Mouse (Mus musculus): ENCODE results near the gene Tamm41. TPM values are rescaled to one million over a fixed set of nuclear protein-coding genes. Genes with fewer than 3 reads are reported as not detected.

The Tamm41 gene
- polyA plus RNA-seq, 1 experiment from 2014 or later: 47.6 TPM

DNA sequence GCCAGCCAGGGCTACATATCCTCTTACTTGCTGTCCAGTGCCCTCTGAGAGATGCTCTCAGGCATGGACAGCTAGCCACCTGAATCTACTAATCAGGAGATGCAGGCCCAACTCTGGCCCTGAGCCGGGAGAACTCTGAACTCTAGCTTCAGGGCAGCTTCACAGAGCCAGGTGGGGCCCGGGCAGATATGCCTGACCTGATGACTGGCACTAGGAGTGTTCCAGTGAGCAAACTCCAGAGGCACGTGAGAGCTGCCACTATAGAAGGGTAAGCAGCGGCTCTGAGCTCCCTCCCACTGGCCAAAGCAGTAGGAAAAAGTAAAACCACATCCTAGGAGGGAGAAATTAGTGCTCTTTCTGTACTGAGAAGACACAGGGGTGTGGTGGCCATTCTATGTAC lies 24.1 kb downstream of the Tamm41 start:
- no peak for ATAC-seq
- Histone ChIP-seq H3K27me3 (replicated peaks) (no peaks in the 10 kb centered on the region), H3K36me3 (peaks cover 94% of the 10 kb centered on the region), H3K4me1 (no peaks in the 10 kb centered on the region), H3K9ac (no peak overlapping the region), H3K27ac (no peak overlapping the region), H3K4me2 (no peak overlapping the region), H3K9me3 (replicated peaks) (no peaks in the 10 kb centered on the region), H3K4me3 (no peak overlapping the region)
- WGBS (ENCODE audit: insufficient replicate concordance): 76% methylated on average over 4 of the region's 4 CpGs

DNA sequence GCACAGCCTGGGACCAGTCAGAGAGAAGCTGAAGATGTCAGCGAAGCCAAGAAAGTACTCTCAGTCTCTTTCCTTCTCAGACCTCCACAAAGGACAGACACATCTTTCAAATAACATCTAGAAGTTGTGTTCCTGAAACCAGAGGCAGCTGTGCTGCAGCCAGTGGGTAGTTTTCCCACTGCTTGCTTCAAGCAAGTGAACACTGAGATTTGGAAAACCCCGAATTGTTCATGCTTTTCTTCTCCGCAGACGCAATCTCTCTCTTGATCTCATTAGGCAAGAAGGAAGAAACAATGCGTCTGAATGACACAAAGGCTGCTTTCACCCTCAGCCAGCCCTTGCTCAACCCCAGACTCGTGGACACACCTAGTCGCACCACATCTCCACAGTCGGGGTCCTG lies 25.9 kb downstream of the Tamm41 start:
- ATAC-seq: no peak
- Histone ChIP-seq H3K9ac (no peak overlapping the region), H3K27me3 (replicated peaks) (no peaks in the 10 kb centered on the region), H3K4me1 (peaks cover 9% of the 10 kb centered on the region), H3K4me2 (no peak overlapping the region), H3K4me3 (no peak overlapping the region), H3K36me3 (peaks cover 79% of the 10 kb centered on the region), H3K9me3 (replicated peaks) (no peaks in the 10 kb centered on the region), H3K27ac (no peak overlapping the region)
- WGBS (ENCODE audit: insufficient replicate concordance): 78% methylated on average over 8 of the region's 8 CpGs

DNA sequence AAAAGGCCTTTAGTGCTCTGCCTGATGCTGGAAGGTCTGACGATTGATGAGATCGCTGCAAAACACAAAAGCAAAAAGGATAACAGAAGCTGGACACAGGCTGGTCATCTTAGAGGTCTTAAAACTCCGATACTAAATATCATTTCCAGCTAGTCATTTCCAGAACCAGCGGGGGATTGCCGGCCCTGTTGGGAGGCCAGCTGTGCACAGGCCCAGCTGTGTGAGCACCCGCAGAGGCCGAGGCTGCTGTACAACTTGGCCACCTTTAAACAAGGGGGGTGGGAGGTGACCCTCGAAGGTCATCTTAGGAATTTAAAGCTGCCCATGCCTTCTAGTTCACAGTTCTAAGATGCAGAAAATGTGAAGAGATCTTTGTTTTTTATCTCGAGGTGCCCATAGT lies 26.9 kb downstream of the Tamm41 start:
- Histone ChIP-seq H3K9me3 (replicated peaks) (no peaks in the 10 kb centered on the region), H3K9ac (no peak overlapping the region), H3K27ac (no peak overlapping the region), H3K36me3 (peaks cover 69% of the 10 kb centered on the region), H3K27me3 (replicated peaks) (no peaks in the 10 kb centered on the region), H3K4me2 (no peak overlapping the region), H3K4me1 (peaks cover 10% of the 10 kb centered on the region), H3K4me3 (no peak overlapping the region)
- ATAC-seq: no peak
- WGBS (ENCODE audit: insufficient replicate concordance): 81% methylated on average over 9 of the region's 9 CpGs

DNA sequence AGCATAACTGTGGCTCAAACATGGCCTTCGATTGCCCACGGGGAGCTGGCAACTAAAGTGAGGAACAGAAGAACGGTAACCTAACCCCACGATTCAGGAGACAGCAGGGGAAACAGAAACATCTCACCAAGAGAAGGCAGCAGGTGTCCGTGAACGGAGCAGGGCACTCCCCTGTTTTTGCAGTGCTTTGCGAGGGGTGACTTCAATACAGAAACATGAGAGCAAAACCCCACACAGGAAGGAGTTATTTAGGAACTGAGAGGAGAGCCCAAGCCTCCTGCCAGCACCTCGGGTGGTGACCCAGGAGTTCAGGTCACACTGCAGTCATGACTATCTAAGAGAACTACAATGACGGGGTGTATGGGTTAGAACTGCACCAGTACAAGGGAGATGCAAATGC lies 27.4 kb downstream of the Tamm41 start:
- Histone ChIP-seq H3K4me2 (no peak overlapping the region), H3K27me3 (replicated peaks) (no peaks in the 10 kb centered on the region), H3K9ac (no peak overlapping the region), H3K27ac (no peak overlapping the region), H3K36me3 (peaks cover 64% of the 10 kb centered on the region), H3K4me3 (no peak overlapping the region), H3K4me1 (peaks cover 10% of the 10 kb centered on the region), H3K9me3 (replicated peaks) (no peaks in the 10 kb centered on the region)
- 78% methylated on average over 9 of the region's 9 CpGs for WGBS (ENCODE audit: insufficient replicate concordance)
- ATAC-seq: no peak

DNA sequence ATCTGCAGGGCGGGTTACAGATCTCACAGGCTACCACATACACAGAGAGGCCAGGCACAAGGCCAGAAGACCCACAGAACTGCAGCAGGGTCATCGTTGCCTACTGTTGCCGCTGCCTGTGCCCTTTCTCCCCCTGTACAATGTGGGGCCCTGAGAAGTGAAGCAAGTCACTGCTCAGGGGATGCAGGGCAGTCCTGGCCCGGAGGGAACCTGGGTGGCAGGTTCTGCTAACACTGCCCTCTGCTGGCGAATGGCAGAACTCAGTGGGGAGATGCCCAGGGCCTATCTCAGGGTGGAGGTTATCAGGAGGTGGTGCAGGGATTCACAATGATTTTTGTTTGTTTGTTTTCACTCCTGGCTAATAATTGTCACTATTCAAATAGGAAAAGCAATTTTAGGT lies 29.9 kb downstream of the Tamm41 start:
- H3K4me3 ChIP-seq: no peak overlapping the region
- no peaks in the 10 kb centered on the region for H3K27me3 ChIP-seq (replicated peaks)
- H3K4me1 ChIP-seq: peaks cover 10% of the 10 kb centered on the region
- H3K4me2 ChIP-seq: no peak overlapping the region
- H3K9me3 ChIP-seq (replicated peaks): no peaks in the 10 kb centered on the region
- no peak overlapping the region for H3K27ac ChIP-seq
- peaks cover 55% of the 10 kb centered on the region for H3K36me3 ChIP-seq
- 44% methylated on average over 5 of the region's 5 CpGs for WGBS (ENCODE audit: insufficient replicate concordance)
- H3K9ac ChIP-seq: no peak overlapping the region
- peak; percentile 52; the same call in 1 of the 2 replicates for ATAC-seq

DNA sequence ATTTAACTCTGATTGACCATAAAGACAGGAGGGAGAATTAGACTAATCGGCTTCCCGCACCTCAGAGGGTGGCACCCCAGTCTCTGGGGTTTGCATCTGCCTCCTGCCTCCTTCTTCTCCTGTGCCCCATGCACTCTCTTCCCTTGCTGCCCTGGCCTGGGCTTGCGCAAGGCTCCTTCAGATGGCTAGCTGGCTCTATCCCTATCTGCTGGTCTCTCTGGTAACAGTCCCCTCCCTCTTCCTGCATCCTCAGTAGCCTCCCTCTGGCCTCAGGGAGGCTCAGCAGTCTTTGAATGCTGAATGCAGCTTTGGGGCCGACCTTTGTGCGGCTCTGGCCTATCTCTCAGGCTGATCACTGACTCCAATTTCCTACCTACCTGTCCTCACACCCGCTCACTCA lies 30.7 kb downstream of the Tamm41 start:
- no peak overlapping the region for H3K9ac ChIP-seq
- no peaks in the 10 kb centered on the region for H3K27me3 ChIP-seq (replicated peaks)
- H3K4me1 ChIP-seq: peaks cover 10% of the 10 kb centered on the region
- 0 out of 2 replicates have a peak, but pooled peaks have one; percentile 35 for ATAC-seq
- H3K4me3 ChIP-seq: no peak overlapping the region
- no peaks in the 10 kb centered on the region for H3K9me3 ChIP-seq (replicated peaks)
- H3K36me3 ChIP-seq: peaks cover 48% of the 10 kb centered on the region
- no peak overlapping the region for H3K4me2 ChIP-seq
- WGBS (ENCODE audit: insufficient replicate concordance): 45% methylated on average over 6 of the region's 6 CpGs
- no peak overlapping the region for H3K27ac ChIP-seq

DNA sequence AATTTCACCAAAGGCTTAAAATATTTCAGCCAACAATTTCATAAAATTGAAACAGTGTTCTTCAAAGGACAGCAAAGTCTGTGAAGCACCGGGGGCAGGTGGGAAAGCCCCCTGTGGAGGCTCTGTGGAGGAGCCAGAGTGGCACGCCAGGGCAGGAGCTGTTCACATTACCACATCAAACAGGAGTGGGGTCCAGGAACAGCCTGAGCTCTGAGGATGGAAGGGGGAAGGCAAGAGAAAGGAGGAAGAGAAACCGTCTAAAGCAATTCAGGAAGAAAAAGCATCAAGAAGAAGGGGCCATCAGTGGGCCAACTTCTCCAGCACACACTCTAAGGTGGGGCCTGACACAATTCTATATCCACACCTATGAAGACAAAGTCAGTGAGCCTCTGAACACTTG lies 31.6 kb downstream of the Tamm41 start:
- Histone ChIP-seq H3K9ac (no peak overlapping the region), H3K27ac (no peak overlapping the region), H3K4me3 (no peak overlapping the region), H3K36me3 (peaks cover 39% of the 10 kb centered on the region), H3K27me3 (replicated peaks) (no peaks in the 10 kb centered on the region), H3K4me2 (no peak overlapping the region), H3K9me3 (replicated peaks) (no peaks in the 10 kb centered on the region), H3K4me1 (peaks cover 10% of the 10 kb centered on the region)
- no peak for ATAC-seq
- 64% methylated on average over 3 of the region's 3 CpGs for WGBS (ENCODE audit: insufficient replicate concordance)

DNA sequence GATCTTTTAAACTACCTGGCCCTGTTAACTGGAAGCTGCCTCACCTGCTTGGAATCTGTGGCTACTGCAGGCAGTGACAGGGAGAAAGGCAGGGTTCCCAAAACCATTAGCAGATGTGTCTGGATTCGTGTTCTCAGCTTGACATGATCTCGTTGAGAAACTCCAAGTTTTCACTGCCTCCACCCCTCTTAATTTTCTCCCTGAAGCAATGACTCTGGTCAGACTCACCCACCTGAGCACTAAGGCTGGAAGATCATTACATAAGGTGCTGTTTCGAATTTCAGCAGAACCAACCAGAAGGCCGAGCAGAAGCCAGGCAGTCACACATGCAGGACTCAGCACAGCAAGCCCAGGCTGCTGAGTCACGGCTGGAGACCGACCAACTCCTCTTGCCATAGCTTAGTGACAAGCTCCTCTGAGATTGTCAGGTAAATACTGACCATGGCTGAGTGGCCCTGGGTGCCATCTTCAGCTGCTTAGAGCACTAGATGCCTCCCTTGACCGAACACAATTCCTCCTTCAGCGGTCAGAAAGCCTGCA lies 32.3 kb downstream of the Tamm41 start:
- Histone ChIP-seq H3K27ac (no peak overlapping the region), H3K4me2 (no peak overlapping the region), H3K4me1 (peaks cover 10% of the 10 kb centered on the region), H3K9me3 (replicated peaks) (no peaks in the 10 kb centered on the region), H3K27me3 (replicated peaks) (no peaks in the 10 kb centered on the region), H3K4me3 (no peak overlapping the region), H3K36me3 (peaks cover 37% of the 10 kb centered on the region), H3K9ac (no peak overlapping the region)
- 76% methylated on average over 8 of the region's 8 CpGs for WGBS (ENCODE audit: insufficient replicate concordance)
- ATAC-seq: no peak

DNA sequence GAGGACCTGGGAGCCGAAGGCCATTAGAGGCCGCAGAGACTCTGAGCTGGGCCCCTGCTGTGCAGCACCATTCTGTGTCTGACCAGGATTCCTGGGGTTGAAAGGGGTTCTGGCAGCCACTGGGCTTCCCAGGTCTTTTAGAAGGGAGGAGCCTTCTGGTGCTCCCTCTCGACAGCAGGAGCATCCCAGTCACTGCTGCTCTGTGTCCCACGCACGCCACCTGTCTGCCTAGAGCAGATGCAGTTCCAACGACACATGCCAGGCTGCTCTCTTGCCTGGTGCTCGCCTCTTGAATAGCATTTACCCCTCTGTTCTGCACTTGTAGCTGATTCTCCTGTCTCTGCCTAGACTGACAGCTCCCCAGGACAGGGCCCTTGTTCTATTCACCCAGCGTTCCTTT lies 33.0 kb downstream of the Tamm41 start:
- H3K36me3 ChIP-seq: peaks cover 37% of the 10 kb centered on the region
- WGBS (ENCODE audit: insufficient replicate concordance): 85% methylated on average over 8 of the region's 8 CpGs
- no peak for ATAC-seq
- no peak overlapping the region for H3K4me2 ChIP-seq
- no peaks in the 10 kb centered on the region for H3K9me3 ChIP-seq (replicated peaks)
- H3K27me3 ChIP-seq (replicated peaks): no peaks in the 10 kb centered on the region
- H3K4me1 ChIP-seq: peaks cover 10% of the 10 kb centered on the region
- H3K4me3 ChIP-seq: no peak overlapping the region
- H3K9ac ChIP-seq: no peak overlapping the region
- H3K27ac ChIP-seq: no peak overlapping the region

DNA sequence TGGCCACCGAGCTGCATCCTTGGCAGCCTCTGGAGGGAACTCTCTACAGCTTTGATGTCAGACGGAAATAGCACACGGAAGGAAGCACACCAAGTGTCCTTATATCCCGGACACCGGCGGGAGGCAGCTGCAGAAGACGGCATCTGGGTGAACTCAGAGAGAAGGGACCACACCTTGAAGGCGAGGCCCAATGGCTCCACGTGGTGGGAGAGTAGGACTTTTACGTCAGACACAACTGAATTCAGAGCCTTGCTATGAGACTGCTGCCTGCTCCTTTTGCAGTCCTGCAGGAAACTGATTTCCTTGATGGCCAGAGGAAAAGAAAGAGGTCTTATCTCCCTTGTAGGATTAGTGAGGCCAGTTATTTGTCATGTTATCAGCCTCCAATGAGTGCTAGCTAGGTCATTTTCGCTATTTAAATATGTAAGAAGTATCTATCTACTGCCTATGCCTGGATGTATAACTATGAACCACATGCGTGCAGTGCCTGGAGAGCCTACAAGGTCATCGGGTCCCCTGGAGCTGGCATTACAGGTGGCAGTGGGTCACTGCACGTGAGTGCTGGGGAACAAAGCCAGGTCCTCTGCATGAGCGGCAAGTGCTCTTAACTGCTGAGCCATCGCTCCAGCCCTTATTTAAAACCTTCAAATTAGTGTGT lies 39.2 kb downstream of the Tamm41 start:
- no peak overlapping the region for H3K27ac ChIP-seq
- H3K4me2 ChIP-seq: no peak overlapping the region
- peaks cover 17% of the 10 kb centered on the region for H3K36me3 ChIP-seq
- H3K9ac ChIP-seq: no peak overlapping the region
- WGBS (ENCODE audit: insufficient replicate concordance): 68% methylated on average over 16 of the region's 16 CpGs
- no peaks in the 10 kb centered on the region for H3K9me3 ChIP-seq (replicated peaks)
- no peaks in the 10 kb centered on the region for H3K27me3 ChIP-seq (replicated peaks)
- H3K4me1 ChIP-seq: no peaks in the 10 kb centered on the region
- ATAC-seq: no peak
- no peak overlapping the region for H3K4me3 ChIP-seq

DNA sequence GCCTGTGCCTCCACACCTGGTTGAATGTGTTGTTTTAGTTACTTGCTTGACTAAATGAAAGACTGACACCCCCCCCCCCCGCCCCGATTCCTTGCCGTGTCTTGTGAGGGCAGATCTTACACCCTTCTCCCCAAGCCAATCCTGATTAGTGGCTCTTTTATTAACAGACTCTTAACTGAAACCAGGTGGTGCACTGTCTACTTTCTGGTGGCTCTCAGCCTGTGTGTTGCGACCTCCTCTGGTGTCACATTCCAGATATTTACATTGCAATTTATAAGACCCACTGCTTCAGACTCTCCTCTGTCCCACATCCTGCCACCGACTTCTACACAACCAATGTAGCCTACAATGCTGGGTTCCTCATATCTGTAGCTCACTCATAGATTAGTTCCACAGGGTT lies 40.2 kb downstream of the Tamm41 start:
- ATAC-seq: no peak
- Histone ChIP-seq H3K36me3 (peaks cover 13% of the 10 kb centered on the region), H3K9ac (no peak overlapping the region), H3K9me3 (replicated peaks) (no peaks in the 10 kb centered on the region), H3K27ac (no peak overlapping the region), H3K27me3 (replicated peaks) (no peaks in the 10 kb centered on the region), H3K4me2 (no peak overlapping the region), H3K4me1 (no peaks in the 10 kb centered on the region), H3K4me3 (no peak overlapping the region)
- 77% methylated on average over 5 of the region's 5 CpGs for WGBS (ENCODE audit: insufficient replicate concordance)

DNA sequence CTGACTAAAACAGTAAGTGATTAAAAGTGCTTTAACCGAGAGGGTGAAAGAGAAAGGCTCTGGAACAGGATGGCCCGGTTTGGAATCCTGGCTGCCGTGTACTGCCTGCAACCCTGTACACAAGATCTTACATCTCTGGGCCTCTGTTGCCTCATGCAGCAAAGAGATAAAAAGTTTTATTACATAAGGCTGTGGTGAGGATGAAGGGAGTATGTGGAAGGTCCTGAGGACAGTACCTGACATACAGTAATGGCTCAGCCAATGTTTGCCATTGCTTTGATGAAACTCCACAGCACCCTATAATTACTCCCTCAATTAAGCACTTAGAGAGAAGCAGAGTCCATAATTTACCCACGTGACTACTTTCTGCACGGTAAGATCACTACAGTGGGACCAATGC lies 40.8 kb downstream of the Tamm41 start:
- Histone ChIP-seq H3K36me3 (peaks cover 13% of the 10 kb centered on the region), H3K4me1 (no peaks in the 10 kb centered on the region), H3K9ac (no peak overlapping the region), H3K27me3 (replicated peaks) (no peaks in the 10 kb centered on the region), H3K4me3 (no peak overlapping the region), H3K27ac (no peak overlapping the region), H3K9me3 (replicated peaks) (no peaks in the 10 kb centered on the region), H3K4me2 (no peak overlapping the region)
- no peak for ATAC-seq
- WGBS (ENCODE audit: insufficient replicate concordance): 74% methylated on average over 5 of the region's 5 CpGs

DNA sequence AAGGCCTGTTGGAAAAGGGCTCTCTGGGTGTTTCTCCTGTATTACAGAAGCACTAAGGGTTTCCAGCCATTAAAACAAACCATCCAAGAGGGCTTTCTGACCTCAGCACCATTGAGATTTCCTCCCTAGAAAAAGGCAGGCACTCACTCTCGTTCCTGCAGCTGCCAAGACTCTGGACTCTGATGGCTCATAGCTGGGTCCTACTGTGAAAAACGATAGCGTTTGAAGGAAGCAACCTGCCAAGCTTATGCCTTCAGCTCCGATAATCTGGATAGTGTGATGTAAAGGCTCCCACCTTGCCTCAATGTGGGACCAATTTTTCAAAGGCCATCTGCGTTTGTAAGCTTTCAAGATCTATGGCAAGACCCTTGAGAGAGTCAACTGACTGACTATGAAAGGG lies 43.6 kb downstream of the Tamm41 start:
- Histone ChIP-seq H3K27ac (no peak overlapping the region), H3K9ac (no peak overlapping the region), H3K4me1 (no peaks in the 10 kb centered on the region), H3K36me3 (no peaks in the 10 kb centered on the region), H3K4me2 (no peak overlapping the region), H3K9me3 (replicated peaks) (no peaks in the 10 kb centered on the region), H3K4me3 (no peak overlapping the region), H3K27me3 (replicated peaks) (no peaks in the 10 kb centered on the region)
- ATAC-seq: no peak
- 79% methylated on average over 5 of the region's 5 CpGs for WGBS (ENCODE audit: insufficient replicate concordance)

All from liver, embryonic 12.5 days (tissue).